Mouse (Mus musculus): ENCODE measurements at regions not wholly inside any gene's neighbourhood (a gene's known extent, or its start where the extent isn't known, plus 50 kb on each side); places are given as distances from the start of the nearest gene placed in this dataset.

GRCm38 (mm10) chr7:125024944-125025343 lies 419.5 kb upstream of the Kdm8 start:
- no peak for DNase-seq (ENCODE audit: low spot score)

DNA sequence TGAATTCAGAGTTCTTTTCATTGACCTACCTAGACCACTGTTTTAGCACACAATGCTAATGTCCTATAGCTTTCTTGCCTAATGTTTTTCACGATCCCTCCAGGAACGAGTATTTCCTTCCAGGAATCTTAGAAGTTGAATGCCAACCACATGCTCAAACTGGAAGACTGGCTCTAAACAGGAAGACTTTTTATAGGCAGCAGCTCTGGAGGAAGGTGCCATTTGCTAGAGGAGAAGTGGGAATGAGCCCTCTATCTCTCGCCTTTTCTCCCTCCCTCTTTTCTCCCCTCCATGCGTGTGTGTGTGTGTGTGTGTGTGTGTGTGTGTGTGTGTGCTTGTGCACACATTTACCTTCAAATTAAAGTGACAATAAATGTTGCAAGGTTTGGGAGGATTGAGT lies 410.7 kb upstream of the Kdm8 start:
- no peak for DNase-seq (ENCODE audit: low spot score)

- no peak for DNase-seq (ENCODE audit: low spot score)
Measured at GRCm38 (mm10) chr7:125034196-125034595, 410.3 kb upstream of the Kdm8 start.

DNA sequence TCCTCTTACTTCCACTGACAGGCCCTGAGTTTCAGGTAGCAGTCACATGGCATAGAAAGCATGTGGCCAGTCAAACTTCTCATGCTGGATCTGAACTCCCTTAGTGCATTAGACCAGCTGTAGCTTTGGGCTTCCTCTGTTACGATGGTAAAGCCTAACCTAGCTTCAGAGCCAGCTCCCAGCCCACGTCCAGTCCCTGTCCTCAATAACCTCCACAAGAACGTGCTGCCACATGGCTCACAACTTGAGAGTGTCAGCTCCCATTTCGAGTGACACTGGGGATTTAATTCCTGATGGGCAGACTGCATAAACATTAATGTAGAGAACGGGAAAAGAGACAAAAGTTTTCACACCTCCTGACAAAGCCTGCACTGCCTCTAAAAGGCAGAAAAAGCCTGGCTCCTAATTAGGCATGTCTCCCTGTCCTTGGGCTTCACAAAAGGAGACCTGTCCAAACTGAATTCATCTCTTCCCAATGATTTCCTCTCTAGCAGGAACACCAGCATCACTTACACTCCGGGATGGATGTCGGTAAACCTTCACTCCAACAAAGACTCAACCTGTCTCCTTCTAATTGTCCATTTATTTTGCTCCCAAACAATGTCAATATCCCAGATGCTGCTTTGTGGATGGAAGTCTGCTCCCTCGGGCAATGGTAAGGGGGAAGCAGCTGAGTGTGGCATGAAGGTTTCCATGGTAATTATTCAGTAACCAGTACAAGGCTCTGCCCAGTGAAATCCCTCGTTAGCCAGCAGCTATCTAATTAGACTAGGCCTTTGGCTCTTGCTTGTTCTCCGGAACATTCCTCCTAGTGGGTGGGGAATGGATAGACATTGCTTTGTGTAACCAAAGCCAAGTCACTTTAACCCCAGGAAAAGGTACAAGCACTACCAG lies 408.1 kb upstream of the Kdm8 start:
- peak; percentile 24 for DNase-seq (ENCODE audit: low spot score)

- peak; percentile 10 for DNase-seq (ENCODE audit: low spot score)
Measured at GRCm38 (mm10) chr7:125038840-125039239, 405.6 kb upstream of the Kdm8 start.

DNA sequence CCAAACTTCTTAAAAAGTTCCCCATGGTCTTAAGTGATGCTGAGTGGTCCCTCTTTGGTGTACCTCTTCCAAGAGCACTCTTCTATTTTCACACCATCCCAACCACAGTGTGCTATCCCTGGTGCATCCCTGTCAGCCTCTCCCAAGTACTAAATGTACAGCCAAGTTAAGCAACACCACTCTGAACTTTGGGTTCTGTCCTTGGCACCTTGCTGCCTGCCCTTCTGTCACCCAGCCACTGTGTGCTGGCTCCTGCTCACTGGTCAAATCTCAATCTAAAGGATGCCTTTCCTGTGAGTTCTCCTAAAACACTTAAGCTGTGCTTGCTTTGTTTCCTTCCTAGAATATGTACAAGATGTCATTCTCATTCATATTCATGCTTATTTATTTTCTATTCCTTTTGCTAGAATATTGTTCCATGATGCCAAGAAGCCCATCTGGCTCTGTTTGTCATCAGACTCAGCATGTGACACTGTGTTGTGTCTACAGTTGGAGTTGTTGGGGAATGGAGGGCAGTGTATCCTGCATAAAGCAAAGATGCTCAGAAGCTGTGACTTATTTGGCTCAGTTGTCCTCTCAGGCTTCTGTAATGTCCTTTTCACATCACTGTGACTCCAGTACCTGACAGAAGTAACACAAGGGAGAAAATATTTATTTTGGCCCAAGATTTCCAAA lies 388.4 kb upstream of the Kdm8 start:
- DNase-seq (ENCODE audit: low spot score): no peak

DNA sequence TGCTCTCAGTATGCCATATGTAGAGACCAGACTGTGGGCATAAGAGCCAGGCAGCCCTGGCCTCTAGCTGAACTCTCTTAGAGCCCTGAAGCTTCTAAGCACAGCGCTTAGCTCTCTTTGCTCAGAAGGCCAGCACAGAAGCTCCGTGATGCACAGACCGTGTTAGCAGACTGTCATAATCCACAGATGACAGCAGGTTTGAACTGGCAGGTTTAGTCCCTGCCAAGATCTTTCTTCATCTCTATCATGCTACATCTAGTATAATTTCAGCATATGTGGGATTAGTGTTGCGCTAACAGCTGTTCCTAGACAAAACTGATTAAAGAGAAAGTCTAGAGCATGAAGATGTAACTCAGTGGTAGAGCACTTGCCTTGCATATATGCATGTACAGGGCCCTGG lies 342.0 kb upstream of the Kdm8 start:
- DNase-seq (ENCODE audit: low spot score): no peak

- DNase-seq (ENCODE audit: low spot score): peak; percentile 3
Measured at GRCm38 (mm10) chr7:125104011-125104410, 340.5 kb upstream of the Kdm8 start.

DNA sequence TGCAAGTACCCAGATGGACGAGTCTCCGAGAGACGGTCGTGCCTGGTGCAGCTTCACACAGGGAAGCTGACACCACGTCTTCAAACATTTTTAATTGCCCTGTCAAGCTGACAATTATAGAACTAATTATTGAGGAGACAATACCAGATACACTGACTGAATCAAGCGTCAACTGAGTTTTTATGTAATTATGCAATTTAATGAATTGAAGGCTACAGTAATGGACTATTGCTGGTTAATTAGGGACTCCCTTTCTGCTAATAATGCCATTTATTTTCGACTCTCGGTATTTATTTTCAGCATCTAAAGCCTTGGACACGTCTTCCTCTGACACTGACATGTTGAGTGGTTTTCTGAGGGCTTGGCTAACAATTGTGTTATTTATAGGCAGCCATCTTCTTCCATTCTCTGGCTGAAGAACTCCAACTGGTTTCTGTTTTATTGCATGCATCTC lies 331.6 kb upstream of the Kdm8 start:
- DNase-seq (ENCODE audit: low spot score): no peak

DNA sequence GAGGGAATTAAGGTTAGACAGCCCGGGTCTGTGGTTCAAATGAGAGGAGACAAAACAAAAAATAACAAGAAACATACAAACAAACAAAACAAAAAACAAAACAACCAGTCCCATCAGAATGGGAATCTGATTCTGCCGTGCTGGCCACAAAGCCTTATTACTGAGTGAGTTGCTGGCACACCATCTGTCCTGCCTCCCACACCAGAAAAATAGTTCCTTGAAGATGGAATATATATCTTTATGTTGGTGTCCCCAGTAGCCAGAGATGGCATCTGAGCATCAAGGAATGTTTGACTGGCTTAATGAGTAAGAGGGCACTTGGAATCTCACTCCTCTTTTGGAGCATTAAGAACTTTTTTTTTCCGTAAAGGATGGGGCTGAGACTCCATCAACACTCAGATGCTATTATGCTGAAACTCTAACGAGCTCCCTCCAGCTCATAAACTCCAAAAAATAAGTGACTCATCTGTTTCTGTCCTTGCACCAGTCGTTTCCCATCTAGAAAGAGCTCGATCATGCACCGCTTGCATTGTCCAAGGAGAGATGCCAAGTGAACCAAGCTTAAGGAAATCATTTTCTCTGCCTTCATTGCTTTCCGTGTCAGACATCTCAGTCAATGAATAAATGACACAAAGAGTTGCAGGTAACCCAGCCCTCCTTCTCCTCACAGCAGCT lies 329.0 kb upstream of the Kdm8 start:
- DNase-seq (ENCODE audit: low spot score): no peak

- no peak for DNase-seq (ENCODE audit: low spot score)
Measured at GRCm38 (mm10) chr7:125117173-125117572, 327.3 kb upstream of the Kdm8 start.

DNA sequence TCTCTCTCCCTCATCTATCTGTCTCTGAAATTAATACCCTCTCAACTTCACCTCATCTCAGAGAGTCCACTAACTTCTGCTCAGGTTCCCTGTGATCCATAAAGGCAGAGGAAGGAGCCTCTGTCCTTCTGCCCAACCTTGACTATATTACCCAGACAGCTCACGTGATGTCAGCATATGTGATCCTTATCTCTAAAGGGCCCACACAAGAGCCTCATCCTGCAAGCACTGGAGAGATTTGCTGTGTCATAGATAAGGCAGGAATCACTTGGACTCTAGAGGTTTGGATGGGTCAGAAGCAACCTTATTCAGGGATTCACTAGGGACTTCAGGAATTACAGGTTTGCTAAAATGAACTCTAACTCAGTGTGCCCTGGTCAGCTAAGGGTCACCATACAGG lies 315.3 kb upstream of the Kdm8 start:
- no peak for DNase-seq (ENCODE audit: low spot score)

GRCm38 (mm10) chr7:125131968-125132367 lies 312.5 kb upstream of the Kdm8 start:
- no peak for DNase-seq (ENCODE audit: low spot score)

DNA sequence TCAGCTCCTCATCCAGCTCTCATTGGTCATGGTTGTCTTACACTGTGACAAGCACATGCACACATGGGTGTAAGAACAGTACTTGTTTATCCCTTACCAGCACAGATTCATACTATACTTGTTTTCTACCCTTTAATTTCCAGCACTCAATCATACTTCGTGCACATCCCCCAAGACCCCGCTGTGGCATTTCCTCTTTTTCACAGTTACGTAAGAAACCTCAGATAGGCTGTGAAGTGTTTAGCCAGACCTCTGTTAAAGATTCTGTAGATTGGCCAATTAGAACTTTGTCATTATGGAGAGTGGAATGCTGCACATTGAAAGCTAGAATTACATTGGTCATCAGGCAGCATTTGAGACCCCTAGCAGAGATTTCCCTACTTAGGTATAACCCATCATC lies 305.9 kb upstream of the Kdm8 start:
- DNase-seq (ENCODE audit: low spot score): no peak

DNA sequence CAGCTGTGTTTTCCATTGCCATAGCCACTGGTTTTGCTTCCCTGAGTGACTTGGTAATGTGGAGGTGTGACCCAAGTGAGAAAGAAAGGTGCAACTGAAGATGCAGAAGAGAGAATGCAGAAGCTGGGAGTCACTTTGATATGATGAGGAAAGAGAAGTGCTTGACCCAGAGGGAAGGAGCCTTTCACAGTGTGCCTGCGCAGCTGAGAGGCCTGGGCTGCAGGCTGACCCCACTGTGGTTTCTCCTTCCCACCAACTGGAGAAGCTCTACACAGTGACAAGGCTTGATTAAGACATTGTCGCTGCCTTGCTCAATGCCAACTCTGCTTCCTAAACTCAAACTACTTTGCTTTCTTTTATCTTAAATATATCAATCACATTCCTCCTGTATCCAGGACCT lies 305.3 kb upstream of the Kdm8 start:
- DNase-seq (ENCODE audit: low spot score): no peak

GRCm38 (mm10) chr7:125140854-125141253 lies 303.6 kb upstream of the Kdm8 start:
- DNase-seq (ENCODE audit: low spot score): no peak

DNA sequence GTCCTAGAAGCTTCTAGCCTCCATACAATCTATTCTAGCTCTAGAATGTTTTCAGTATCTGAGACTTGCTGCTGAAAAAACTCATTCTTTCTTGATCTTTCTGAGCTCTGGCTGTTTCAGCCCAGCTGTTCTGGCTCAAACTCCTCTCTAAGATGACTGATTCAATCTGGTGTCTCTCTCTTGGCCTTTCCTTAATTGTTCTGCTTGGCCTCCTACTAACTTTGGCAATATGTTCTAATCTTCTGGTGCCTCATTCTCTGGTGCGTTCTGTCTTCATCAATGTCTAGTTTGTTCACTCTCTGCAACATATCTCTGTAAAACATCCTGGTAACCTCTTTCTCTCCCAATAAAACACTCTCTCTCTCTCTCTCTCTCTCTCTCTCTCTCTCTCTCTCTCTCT lies 302.6 kb upstream of the Kdm8 start:
- DNase-seq (ENCODE audit: low spot score): no peak

DNA sequence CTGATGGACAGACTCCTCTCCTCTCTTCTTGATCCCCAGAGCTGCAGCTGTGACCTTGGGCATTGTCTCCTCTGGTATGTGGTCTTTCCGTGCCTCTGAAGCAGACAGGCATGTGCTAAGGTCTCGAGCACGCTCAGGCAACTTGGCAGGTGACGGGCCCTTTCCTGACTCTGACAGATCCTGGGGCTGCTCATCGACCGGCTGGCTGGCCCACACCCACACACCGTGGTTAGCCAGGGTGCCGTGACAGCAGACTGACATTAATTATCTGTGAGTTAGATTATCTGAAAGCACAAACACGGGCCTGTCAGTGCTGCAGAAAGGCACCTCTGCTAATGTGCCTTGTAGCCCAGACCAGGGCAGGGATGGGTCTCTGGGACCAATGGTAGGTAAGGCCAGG lies 298.5 kb upstream of the Kdm8 start:
- no peak for DNase-seq (ENCODE audit: low spot score)

DNA sequence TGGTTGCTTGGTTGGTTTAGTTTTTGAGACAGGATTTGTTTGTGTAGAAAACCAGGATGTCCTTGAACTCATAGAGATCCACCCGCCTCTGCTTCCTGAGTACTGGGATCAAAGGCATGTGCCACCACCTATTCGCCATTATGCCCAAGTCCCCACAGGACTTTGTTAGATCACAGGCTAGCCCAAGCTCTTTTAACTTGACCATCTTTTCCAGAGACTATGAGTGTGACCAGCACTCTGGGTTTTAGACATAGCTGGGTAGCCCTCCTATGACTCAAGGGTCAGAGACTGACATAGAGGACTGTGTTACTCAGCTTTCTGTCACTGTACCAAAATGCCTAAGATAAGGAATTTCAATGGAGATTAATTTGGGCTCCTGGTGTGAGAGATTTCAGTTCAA lies 295.3 kb upstream of the Kdm8 start:
- DNase-seq (ENCODE audit: low spot score): no peak

- DNase-seq (ENCODE audit: low spot score): no peak
Measured at GRCm38 (mm10) chr7:125149740-125150139, 294.7 kb upstream of the Kdm8 start.

DNA sequence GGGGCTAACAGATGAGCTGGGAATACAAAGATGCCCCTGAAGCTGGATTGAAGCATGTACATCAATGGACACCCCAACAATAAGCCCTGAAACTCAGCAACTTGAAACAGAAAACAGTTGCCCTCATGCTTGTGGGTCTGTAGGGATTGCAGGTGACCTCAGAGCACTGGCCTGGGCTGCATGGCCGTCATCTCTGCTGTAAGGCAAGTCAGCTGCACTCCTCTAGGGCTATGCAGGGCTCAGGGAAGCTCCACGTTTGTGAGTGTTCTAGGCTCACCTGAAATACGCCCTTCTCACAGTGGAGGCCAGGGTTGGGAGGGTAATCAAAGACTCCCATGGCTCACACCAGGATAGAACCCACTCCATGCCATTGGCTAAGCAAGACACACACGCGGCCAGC lies 292.2 kb upstream of the Kdm8 start:
- no peak for DNase-seq (ENCODE audit: low spot score)

- peak; percentile 21 for DNase-seq (ENCODE audit: low spot score)
Measured at GRCm38 (mm10) chr7:125155291-125155690, 289.2 kb upstream of the Kdm8 start.

GRCm38 (mm10) chr7:125166881-125167351 lies 277.6 kb upstream of the Kdm8 start:
- DNase-seq (ENCODE audit: low spot score): no peak
